ENCODE assay signal across 14 mouse cellular contexts in the genomic region with DNA sequence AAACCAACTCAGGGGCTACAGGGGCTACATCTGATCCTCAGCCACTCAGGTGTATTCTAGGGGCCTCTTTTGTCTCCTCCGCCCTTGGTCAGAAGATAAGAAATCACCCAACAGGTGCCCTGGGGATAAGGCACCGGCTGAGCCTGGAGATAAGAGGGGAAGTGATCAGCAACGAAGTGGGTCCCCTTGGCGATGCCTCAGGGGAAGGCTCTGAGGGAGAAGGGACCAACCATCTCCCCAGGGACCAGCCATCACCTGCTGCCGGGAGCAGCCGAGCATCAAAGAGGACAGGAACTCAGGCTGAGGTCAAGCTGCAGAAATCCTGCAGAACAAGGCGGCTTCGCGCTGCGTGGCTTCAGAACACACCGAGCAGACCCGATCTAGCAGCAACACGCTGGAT.
"Had no signal": no experiment of that assay in that cellular context is flagged by ENCODE, and none has a peak within 500 bp of the region (broad histone marks: within the 10 kb centered on the region; RNA-seq: fewer than 3 reads in every experiment).

No protein-coding gene starts in this region.

- H3K9ac ChIP-seq: intestine, embryonic 15.5 days; liver, embryonic 12.5 days; lung, embryonic 15.5 days; midbrain, embryonic 12.5 days had no signal

- H3K9me3 ChIP-seq: intestine, embryonic 15.5 days; lung, embryonic 15.5 days; midbrain, embryonic 12.5 days had no signal

- H3K4me2 ChIP-seq: intestine, embryonic 15.5 days; liver, embryonic 12.5 days; lung, embryonic 15.5 days; midbrain, embryonic 12.5 days had no signal

- ATAC-seq: intestine, embryonic 15.5 days; liver, embryonic 12.5 days; midbrain, embryonic 16.5 days had no signal

- H3K27me3 ChIP-seq: intestine, embryonic 15.5 days; lung, embryonic 15.5 days; midbrain, embryonic 12.5 days had no signal

- DNase-seq: kidney, adult 18-20 months; kidney, postnatal 10 days; left cerebral cortex, postnatal 4 days; lung, postnatal 14 days; right cerebral cortex, postnatal 4 days; thymus, postnatal 4 days had no signal

- H3K4me3 ChIP-seq: intestine, embryonic 15.5 days; liver, embryonic 12.5 days; lung, embryonic 15.5 days; megakaryocyte, embryonic 14.5 days; midbrain, embryonic 12.5 days had no signal

- H3K27ac ChIP-seq: intestine, embryonic 15.5 days; liver, embryonic 12.5 days; lung, embryonic 15.5 days; macrophage; midbrain, embryonic 12.5 days; stomach, postnatal 0 days had no signal

- H3K36me3 ChIP-seq: intestine, embryonic 15.5 days; liver, embryonic 12.5 days; lung, embryonic 15.5 days; midbrain, embryonic 12.5 days had no signal
